Mouse (Mus musculus) spleen, postnatal 14 days (tissue): ENCODE measurements around the gene Batf.
A peak's percentile ranks its signal among the peaks of the same experiment; 100 is the strongest.

ENCODE experiments used
- DNase-seq, 2 experiments: peaks; one replicate each; pipeline ENCODE4 v3.0.0; 2021 to 2022; ENCODE audit warnings: low spot score in 2 of 2

Gene Batf

DNA sequence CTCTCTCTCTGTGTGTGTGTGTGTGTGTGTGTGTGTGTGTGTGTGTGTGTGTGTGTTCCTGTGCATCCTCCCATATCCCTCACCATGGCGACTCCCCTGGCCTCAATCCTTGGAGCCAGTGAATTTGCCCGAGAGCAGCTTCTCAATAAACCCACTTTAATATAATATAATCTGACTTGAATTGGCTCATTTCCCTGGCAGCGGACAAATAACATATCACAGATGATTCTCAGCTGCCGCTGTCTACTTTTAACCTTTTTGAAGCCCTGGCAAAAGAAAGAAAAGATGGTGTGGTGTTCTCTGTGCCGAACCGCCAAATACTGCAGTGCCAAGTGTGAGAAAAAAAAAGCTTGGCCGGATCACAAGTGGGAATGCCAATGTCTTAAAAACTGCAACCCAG, 41.7 kb downstream of the Batf start:
- DNase-seq, result no peak

DNA sequence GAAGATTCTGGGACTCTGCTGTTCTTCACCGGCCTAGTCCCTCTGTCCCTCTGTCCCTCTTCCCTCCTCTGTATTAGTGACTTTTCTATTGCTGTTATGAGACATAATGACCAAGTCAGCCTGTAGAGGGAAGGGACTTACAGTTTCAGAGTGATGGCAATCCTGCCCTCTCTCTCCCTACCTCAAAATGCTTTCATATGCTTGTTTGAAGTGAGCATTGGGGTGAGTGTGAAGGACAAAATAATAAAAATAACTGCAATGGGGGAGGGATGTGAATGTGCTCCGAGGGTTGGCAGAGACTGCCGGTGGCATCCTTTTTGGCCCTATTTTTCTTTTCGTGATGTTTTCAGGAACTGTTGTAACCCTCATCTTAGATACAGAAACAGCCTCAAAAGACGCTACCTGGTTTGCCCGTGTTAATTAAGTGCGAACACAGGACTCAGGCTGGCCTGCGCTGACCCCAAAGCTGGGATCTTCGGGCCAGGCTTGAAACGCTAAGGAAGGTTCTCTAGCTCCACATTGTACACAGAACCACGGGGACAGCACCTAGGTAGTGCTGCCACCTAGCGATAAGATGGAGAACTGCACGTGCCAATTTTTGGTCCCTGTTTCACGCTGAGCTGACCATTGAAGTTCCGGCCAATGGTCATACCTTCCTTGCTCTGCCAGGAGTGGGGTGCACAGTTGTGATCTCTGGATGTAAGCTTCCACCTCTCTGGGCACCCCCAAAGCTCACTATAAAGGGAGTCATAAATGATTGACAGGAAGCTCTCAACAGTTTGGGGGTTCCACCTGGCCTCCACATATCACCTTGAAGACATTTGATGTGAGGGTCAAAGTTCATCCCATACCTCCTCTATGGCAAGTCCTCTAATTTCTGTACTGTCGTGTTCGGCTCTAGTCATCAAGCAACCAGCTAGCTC, 42.8 kb downstream of the Batf start:
- DNase-seq, result peak in 1 of 2 experiments; percentile 55

DNA sequence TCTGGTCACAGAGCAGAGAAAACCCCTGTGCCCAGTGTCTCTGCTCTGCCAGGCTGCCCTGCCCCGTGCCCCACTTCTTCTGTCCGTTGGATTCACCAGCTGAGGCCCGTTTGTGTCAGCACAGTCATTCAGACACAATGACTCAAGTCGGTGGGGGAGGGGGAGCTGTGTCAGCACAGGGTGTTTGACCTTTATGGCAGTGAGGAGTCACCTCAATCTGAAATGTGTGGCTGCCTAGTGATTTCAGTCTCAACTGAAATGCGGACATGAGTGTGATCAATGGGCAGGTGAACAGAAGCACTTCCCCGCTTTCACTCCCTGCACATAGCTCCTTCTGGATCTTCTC, 43.4 kb downstream of the Batf start:
- DNase-seq, result no peak

DNA sequence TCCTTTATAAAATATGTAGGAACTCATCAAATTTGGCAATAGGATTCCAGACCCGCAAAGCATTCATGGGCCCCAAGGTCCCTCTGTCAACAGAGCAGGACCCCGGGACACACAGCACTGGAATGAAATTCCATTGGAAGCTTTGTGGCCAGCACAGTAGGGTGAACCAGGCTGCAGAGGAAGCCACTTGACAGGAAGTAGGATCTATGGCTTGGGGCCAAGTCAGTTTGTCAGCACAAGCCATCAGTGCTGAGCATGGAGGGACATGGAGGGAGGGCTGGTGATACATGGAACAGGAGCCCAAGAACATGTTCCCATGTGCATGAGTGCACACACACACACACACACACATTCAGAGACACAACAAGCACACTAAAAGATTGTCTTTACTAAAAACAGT, 49.7 kb downstream of the Batf start:
- no peak for DNase-seq

DNA sequence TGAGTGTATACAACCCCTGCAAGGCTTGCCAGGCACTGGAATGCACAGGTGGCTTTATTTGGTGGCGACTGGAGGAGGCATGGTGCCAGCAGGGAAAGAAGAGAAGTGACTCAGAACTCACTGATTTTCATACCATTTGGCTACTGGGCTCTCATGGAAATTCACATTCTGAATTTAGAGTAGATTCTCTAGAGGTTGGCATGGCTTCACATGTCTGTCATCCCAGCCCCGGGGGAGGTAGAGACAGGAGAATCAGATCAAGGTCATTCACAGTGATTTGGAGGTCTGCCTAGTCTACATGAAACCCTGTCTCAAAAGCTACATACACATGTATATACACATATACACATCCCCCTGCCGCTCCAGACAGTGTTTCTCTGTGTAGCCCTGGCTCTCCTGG, 50.5 kb downstream of the Batf start:
- no peak for DNase-seq

DNA sequence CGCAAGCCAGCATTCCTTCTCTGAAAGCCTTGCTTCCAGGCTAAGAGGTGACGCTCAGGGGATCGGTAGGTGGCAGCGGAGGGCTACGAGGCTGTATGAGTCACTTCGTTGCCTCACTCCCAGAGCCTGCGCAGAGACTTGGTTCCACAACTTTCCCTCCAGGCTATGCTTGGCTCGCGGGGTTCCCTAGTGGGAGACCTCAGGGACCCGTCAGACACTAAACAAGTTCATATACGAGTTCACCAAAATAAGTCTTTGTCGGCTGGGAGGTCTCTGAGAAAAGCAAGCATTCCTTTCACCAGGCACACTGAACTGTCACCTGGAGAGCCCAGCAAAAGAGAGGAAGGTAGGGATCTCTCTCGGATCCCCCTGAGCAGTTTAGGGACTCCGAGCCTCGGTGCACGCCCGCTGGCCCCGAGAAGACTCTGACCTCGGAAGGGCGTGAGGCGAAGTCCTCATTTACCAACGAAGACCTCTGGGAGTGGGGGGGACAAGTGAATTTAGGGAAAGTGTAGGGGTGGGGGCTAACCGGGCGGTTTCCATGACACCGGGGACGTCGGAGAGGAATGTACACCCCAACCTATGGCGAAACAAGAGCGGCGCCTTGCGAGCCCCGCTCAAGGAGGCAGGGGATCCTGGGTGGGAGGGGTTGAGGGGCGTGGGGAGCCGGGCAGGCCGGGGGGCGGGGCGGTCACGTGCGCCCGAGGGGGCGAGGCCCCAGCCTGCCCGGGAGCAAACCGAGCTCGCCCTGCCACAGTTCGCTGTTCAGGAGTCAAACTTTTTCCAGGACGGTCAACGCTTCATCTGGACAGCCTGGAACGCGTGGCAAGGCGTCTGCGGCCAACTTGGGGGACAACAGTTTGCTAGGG, 59.6 kb downstream of the Batf start, which contains the start of gene Flvcr2:
Gene Flvcr2, plus strand, starts transcription at position 713 of the 869 bp plus-strand sequence.
- peak; percentile 12 to 20 for DNase-seq

DNA sequence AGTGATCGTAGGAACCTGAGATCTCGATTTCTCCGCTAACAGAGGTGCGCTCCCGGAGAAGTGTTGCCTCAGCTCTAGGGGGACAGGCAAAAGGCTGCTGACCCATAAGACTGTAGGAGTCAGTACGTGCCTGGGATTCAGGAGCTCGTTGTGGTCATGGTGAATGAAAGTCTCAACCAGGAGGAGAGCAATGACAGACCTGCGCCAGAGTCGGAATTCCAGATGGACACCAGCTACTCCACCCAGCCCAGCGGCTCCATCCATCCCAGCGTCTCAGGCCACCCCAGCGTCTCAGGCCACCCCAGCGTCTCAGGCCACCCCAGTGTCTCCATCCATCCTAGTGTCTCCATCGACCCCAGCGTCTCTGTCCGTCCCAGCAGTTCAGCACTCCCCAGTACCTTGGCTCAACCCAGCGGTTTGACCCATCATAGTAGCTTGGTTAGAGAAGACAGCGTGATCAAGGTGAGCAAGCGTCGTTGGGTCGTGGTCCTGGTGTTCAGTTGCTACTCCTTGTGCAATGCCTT, 60.3 kb downstream of the Batf start:
- no peak for DNase-seq

DNA sequence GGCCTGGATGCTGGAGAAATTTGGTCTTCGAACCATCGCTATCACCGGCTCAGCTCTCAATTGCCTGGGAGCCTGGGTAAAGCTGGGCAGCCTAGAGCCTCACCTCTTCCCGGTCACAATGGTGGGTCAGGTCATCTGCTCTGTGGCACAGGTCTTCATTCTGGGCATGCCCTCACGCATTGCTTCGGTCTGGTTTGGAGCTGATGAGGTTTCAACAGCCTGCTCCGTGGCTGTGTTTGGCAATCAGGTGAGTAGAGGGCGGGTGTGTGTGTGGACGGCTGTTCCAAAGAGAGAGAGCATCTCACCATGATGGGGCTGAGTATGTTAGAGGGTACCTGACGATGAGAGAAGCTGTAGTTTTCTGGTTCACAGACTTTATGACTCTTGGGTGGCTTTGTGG, 60.9 kb downstream of the Batf start:
- no peak for DNase-seq

DNA sequence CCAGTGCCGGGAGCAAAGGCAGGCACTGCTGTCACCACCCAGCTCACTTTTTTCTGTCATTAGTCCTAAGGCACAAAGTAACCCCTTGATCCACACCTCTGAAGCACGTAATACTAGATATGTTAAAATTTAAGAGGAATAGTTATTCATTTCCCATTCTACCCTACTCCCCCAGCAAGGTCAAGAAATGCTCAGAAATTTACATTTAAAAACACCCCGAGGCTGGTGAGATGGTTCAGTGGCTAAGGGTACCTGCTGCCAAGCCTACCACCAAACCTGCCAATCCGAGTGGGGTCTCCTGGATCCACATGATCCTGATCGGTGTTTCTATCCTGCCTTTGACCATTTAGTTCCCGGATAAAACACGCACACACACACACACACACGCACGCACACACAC, 63.4 kb downstream of the Batf start:
- DNase-seq, result no peak

DNA sequence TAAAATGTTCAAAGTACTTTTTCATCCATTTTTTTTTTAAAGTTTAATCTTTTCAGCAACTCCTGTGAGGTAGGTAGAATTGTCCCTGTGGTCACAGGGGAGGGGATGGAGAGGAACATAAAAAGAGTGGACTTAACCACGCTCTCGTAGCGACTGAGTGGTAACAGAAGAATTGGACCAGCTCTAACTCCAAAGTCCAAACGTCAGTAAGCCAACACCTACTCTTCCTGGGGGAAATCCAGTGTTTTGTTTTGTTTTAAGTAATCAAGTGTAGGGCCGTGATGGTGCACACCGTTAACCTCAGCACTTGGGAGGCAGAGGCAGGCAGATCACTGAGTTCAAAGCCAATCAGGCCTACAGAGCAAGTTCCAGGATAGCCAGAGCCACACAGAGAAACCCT, 65.6 kb downstream of the Batf start:
- no peak for DNase-seq

DNA sequence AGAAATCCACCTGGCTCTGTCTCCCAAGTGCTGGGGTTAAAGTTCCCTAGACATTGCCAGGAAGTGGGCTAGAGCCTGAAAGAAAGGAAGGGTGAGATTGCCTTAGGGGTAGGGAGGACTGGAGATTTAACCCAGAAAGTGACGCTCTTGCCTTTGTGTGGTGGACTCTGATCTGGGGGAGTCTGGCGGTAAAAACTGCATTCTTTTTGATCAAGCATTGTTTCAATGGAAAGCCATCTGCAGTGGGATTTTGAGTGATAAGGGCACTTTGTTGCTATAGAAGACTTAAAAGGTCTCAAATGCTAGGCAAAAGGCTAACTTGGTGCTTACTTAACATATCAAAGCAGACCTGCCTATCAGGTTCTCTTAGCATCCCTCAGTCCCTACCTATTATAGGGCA, 66.8 kb downstream of the Batf start:
- no peak for DNase-seq

DNA sequence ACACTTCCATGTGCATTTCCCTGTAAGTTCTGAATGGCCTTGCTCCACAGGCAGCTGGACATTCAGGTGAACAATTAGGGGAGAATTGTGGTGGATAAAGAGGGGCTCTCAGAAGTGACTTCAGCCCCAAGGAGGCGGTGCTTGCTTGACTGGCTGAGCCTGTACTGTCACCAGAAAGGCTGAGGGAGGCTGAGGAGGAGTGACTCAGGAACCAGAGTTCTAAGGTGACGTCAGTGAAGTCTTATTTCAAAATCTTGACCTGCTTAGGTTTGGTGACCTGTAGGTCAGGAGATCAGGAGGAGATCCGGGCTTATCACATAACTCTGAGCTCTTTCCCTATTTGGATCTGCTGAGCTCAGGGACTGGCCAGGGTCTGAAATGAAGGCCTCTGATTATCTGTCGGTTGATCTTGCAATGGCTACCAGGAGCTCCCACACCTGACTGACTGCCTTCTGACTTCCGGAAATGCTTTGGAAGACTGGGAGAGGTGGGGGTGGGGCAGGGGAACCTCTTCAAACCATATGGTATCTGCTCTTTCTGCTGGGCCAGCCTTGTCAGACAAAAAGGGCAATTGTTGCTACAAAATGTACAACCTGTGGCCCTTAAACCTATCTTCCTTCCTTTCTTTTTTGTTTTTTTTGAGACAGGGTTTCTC, 68.3 kb downstream of the Batf start:
- DNase-seq, result no peak

DNA sequence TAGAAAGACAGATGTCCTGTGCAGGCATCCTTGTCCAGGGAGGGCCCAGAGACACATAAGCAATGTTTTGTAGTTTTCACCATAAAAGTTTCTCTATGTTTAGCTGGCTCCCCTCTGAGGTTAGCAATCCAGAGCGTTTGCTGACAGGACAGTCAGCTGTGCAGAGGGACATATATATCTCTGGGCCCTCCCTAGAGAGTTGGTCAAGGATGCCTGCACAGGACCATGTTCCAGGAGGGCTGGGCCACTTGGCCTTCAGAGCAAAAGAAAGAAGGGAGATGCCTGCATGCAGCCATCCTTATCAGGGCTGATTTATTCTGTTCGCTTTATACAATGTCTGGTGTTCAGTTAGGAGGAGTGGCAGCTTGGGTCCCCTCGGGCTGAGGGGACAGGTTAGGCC, 70.0 kb downstream of the Batf start:
- DNase-seq, result no peak

DNA sequence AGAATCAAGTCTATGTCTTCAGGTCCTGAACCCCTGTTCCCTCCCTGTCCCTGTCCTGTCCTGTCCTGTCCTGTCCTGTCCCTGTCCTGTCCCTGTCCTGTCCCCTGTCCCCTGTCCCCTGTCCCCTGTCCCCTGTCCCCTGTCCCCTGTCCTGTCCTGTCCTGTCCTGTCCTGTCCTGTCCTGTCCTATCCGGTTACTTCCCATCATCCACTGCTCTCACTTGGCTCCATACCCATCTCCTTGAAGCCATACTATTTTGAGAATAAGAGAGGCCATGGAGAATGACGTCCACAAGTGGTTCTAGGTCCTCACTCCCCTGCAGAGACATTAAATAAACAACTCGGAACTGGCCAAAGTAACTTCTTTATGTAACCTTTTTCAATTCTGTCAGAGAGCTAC, 70.6 kb downstream of the Batf start:
- no peak for DNase-seq
